Mouse (Mus musculus) kidney, postnatal 0 days (tissue): ENCODE measurements at regions not wholly inside any gene's neighbourhood (a gene's known extent, or its start where the extent isn't known, plus 50 kb on each side); places are given as distances from the start of the nearest gene placed in this dataset.

Source experiments
- ATAC-seq: fragments of 200-750 bp; cut with Nextera tagmentation; replicated peaks from 2 replicates; pipeline ENCODE4 v1.8.0; 2017; ENCODE audit warnings: low read depth, moderate number of reproducible peaks, moderate TSS enrichment, moderate library complexity; ENCODE audit not compliant: low FRiP score
- DNase-seq: peaks from one replicate; pipeline ENCODE4 v3.0.0-alpha.2; 2016; ENCODE audit warnings: low spot score
- H3K27ac ChIP-seq: fragments of 300-500 bp; sonication (generic); 2 replicates; pipeline ENCODE4 v1.5.1; 2014; ENCODE audit warnings: mild to moderate bottlenecking
- H3K27me3 ChIP-seq: fragments of 300-500 bp; sonication (generic); 2 replicates; pipeline ENCODE4 v1.6.1; 2014; ENCODE audit warnings: low read length, mixed read lengths; ENCODE audit not compliant: insufficient read depth
- H3K36me3 ChIP-seq: fragments of 300-500 bp; sonication (generic); 2 replicates; pipeline ENCODE4 v1.6.1; 2014; ENCODE audit warnings: low read length, mixed read lengths; ENCODE audit not compliant: insufficient read depth
- H3K4me1 ChIP-seq: fragments of 300-500 bp; sonication (generic); replicated peaks from 2 replicates; pipeline ENCODE4 v1.6.1; 2014; ENCODE audit warnings: antibody characterized with exemption, low read length, mixed read lengths; ENCODE audit not compliant: insufficient read depth
- H3K4me2 ChIP-seq: fragments of 300-500 bp; sonication (generic); 2 replicates; pipeline ENCODE4 v1.6.1; 2014; ENCODE audit warnings: mild to moderate bottlenecking, low read length, moderate library complexity, mixed read lengths
- H3K4me3 ChIP-seq: fragments of 300-500 bp; sonication (generic); replicated peaks from 2 replicates; pipeline ENCODE4 v1.5.1; 2014; ENCODE audit warnings: low read depth, low read length
- H3K9ac ChIP-seq: fragments of 300-500 bp; sonication (generic); 2 replicates; pipeline ENCODE4 v1.6.1; 2014; ENCODE audit warnings: low read depth, low read length
- H3K9me3 ChIP-seq: fragments of 300-500 bp; sonication (generic); replicated peaks from 2 replicates; pipeline ENCODE4 v1.6.1; 2016; ENCODE audit warnings: low read length, inconsistent platforms, mixed read lengths
- CTCF ChIP-seq: IDR thresholded peaks from 2 replicates; pipeline ENCODE4 v1.5.1; 2016; ENCODE audit warnings: antibody characterized with exemption, low read depth, mild to moderate bottlenecking, moderate library complexity
- WGBS: fragments of 180-500 bp; shearing (Covaris S2); extraction: QIAGEN DNeasy Blood & Tissue Kit; methylation state at CpG from one replicate; pipeline ENCODE4 v1.1.7; 2014; 5-methylcytosine and 5-hydroxymethylcytosine counted together

- Histone ChIP-seq H3K4me1 (no peaks in the 10 kb centered on the region), H3K9me3 (no peaks in the 10 kb centered on the region), H3K27me3 (no peaks in the 10 kb centered on the region), H3K36me3 (no peaks in the 10 kb centered on the region), H3K27ac (no peak overlapping the region), H3K4me3 (no peak overlapping the region), H3K4me2 (no peak overlapping the region), H3K9ac (no peak overlapping the region)
- no peak for TF ChIP-seq CTCF
- DNase-seq (no peak), ATAC-seq (no peak)
- 90% methylated on average over 2 of the region's 2 CpGs for WGBS
These were observed 3480.8 kb upstream of the Gm7489 start for GRCm38 (mm10) chr15:50403883-50404282.

- no peak overlapping the region for H3K27ac ChIP-seq
- WGBS = 48% methylated on average over 2 of the region's 2 CpGs
- no peaks in the 10 kb centered on the region for H3K27me3 ChIP-seq
- DNase-seq (no peak), ATAC-seq (no peak)
- H3K9ac ChIP-seq = no peak overlapping the region
- TF ChIP-seq CTCF = no peak
- no peaks in the 10 kb centered on the region for H3K9me3 ChIP-seq
- H3K4me1 ChIP-seq = no peaks in the 10 kb centered on the region
- no peaks in the 10 kb centered on the region for H3K36me3 ChIP-seq
- H3K4me3 ChIP-seq = no peak overlapping the region
- H3K4me2 ChIP-seq = no peak overlapping the region
These were observed 3475.7 kb upstream of the Gm7489 start for GRCm38 (mm10) chr15:50408985-50409384.

DNA sequence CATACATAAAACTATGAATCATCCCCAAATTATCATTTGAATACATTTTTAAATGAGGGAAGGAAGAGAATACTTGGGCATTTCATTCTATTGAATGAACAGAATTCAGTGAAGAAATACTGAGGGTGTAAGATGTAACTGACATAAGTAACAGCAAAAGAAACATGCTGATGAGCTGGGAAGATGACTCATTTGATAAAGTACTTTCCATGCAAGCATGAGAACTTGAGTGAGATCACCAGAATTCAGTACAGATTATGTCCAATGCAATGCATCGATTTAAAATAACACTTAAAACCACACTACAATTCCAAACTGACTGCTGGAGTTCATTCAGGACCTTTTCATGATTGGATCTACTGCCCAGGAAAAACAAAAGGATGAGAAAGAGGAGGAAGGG is 3467.1 kb upstream of the Gm7489 start:
- 90% methylated on average over 1 of the region's 1 CpGs for WGBS
- H3K4me1 ChIP-seq = no peaks in the 10 kb centered on the region
- DNase-seq (no peak), ATAC-seq (no peak)
- H3K9me3 ChIP-seq = no peaks in the 10 kb centered on the region
- H3K9ac ChIP-seq = no peak overlapping the region
- TF ChIP-seq CTCF = no peak
- no peaks in the 10 kb centered on the region for H3K36me3 ChIP-seq
- no peak overlapping the region for H3K27ac ChIP-seq
- H3K27me3 ChIP-seq = no peaks in the 10 kb centered on the region
- no peak overlapping the region for H3K4me3 ChIP-seq
- H3K4me2 ChIP-seq = no peak overlapping the region

- H3K4me2 ChIP-seq = no peak overlapping the region
- no peaks in the 10 kb centered on the region for H3K4me1 ChIP-seq
- H3K9ac ChIP-seq = no peak overlapping the region
- H3K4me3 ChIP-seq = no peak overlapping the region
- H3K36me3 ChIP-seq = no peaks in the 10 kb centered on the region
- H3K9me3 ChIP-seq = no peaks in the 10 kb centered on the region
- ATAC-seq (no peak), DNase-seq (no peak)
- H3K27me3 ChIP-seq = no peaks in the 10 kb centered on the region
- H3K27ac ChIP-seq = no peak overlapping the region
- no peak for TF ChIP-seq CTCF
- 71% methylated on average over 5 of the region's 5 CpGs for WGBS
These were observed 3461.5 kb upstream of the Gm7489 start for GRCm38 (mm10) chr15:50423082-50423665.

GRCm38 (mm10) chr15:50449604-50450003 is 3435.1 kb upstream of the Gm7489 start:
- no peak overlapping the region for H3K4me2 ChIP-seq
- no peak overlapping the region for H3K9ac ChIP-seq
- H3K36me3 ChIP-seq = no peaks in the 10 kb centered on the region
- H3K4me1 ChIP-seq = no peaks in the 10 kb centered on the region
- no peak overlapping the region for H3K27ac ChIP-seq
- no peaks in the 10 kb centered on the region for H3K27me3 ChIP-seq
- no peaks in the 10 kb centered on the region for H3K9me3 ChIP-seq
- no peak for TF ChIP-seq CTCF
- no peak for DNase-seq
- 79% methylated on average over 2 of the region's 2 CpGs for WGBS
- no peak for ATAC-seq
- no peak overlapping the region for H3K4me3 ChIP-seq

- no peak overlapping the region for H3K9ac ChIP-seq
- H3K4me2 ChIP-seq = no peak overlapping the region
- DNase-seq (no peak), ATAC-seq (no peak)
- no peaks in the 10 kb centered on the region for H3K36me3 ChIP-seq
- H3K27me3 ChIP-seq = no peaks in the 10 kb centered on the region
- no peak overlapping the region for H3K27ac ChIP-seq
- no peaks in the 10 kb centered on the region for H3K4me1 ChIP-seq
- H3K9me3 ChIP-seq = no peaks in the 10 kb centered on the region
- TF ChIP-seq CTCF = no peak
- no peak overlapping the region for H3K4me3 ChIP-seq
These were observed 3412.1 kb upstream of the Gm7489 start for GRCm38 (mm10) chr15:50472626-50473025.

- no peaks in the 10 kb centered on the region for H3K9me3 ChIP-seq
- no peak overlapping the region for H3K4me2 ChIP-seq
- no peak for TF ChIP-seq CTCF
- no peak overlapping the region for H3K27ac ChIP-seq
- H3K4me3 ChIP-seq = no peak overlapping the region
- no peaks in the 10 kb centered on the region for H3K27me3 ChIP-seq
- DNase-seq (no peak), ATAC-seq (no peak)
- WGBS = 80% methylated on average over 2 of the region's 2 CpGs
- H3K9ac ChIP-seq = no peak overlapping the region
- no peaks in the 10 kb centered on the region for H3K4me1 ChIP-seq
- H3K36me3 ChIP-seq = no peaks in the 10 kb centered on the region
These were observed 3386.0 kb upstream of the Gm7489 start for GRCm38 (mm10) chr15:50498716-50499115.
